Mouse (Mus musculus): Measurements from ENCODE around the gene Cabp7. TPM values are rescaled to one million over a fixed set of nuclear protein-coding genes. Genes with fewer than 3 reads are reported as not detected.

The Cabp7 gene
- polyA plus RNA-seq, 1 experiment from 2014 or later: 0.09 TPM

DNA sequence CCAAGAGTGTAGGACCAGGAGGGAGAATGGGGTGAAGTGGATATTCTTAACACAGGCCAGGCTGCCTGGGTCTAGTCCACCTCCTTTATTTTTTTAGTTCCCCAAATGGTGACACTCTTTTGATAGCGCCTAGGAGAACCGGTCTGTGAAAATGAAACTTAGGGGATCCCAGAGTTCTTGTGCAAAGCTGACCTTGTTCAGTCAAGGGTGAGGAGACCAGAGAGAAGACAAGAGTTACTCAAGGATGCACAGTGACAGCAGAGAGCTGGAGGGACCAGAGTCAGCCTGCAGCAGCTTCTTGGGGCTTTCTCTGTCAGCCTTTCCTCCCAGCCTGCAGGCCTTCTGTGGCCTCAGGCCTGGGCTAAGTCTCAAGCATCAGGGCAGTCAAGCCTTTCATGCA lies 15.9 kb upstream of the Cabp7 start:
- Histone ChIP-seq H3K9me3 (replicated peaks; ENCODE audit: low read length) (no peaks in the 10 kb centered on the region), H3K4me3 (replicated peaks; ENCODE audit: low read depth, low read length) (no peak overlapping the region), H3K27ac (no peak overlapping the region), H3K9ac (ENCODE audit: low read depth, low read length) (no peak overlapping the region), H3K4me2 (ENCODE audit: low read length) (no peak overlapping the region), H3K27me3 (ENCODE audit: insufficient read depth, low read length) (no peaks in the 10 kb centered on the region), H3K36me3 (ENCODE audit: insufficient read depth, low read length) (no peaks in the 10 kb centered on the region), H3K4me1 (replicated peaks; ENCODE audit: insufficient read depth, low read length) (no peaks in the 10 kb centered on the region)
- DNase-seq (ENCODE audit: low spot score) (no peak), ATAC-seq (replicated peaks; ENCODE audit: low FRiP score, low read depth) (no peak)
- 23% methylated on average over 2 of the region's 2 CpGs for WGBS
- TF ChIP-seq CTCF (IDR thresholded peaks at IDR 0.05; ENCODE audit: low read depth): no peak

- DNase-seq (ENCODE audit: low spot score) (no peak), ATAC-seq (replicated peaks; ENCODE audit: low FRiP score, low read depth) (no peak)
- TF ChIP-seq CTCF (IDR thresholded peaks at IDR 0.05; ENCODE audit: low read depth): no peak
- Histone ChIP-seq H3K27me3 (ENCODE audit: insufficient read depth, low read length) (no peaks in the 10 kb centered on the region), H3K4me2 (ENCODE audit: low read length) (no peak overlapping the region), H3K27ac (no peak overlapping the region), H3K36me3 (ENCODE audit: insufficient read depth, low read length) (no peaks in the 10 kb centered on the region), H3K9ac (ENCODE audit: low read depth, low read length) (no peak overlapping the region), H3K4me1 (replicated peaks; ENCODE audit: insufficient read depth, low read length) (no peaks in the 10 kb centered on the region), H3K4me3 (replicated peaks; ENCODE audit: low read depth, low read length) (no peak overlapping the region), H3K9me3 (replicated peaks; ENCODE audit: low read length) (no peaks in the 10 kb centered on the region)
- WGBS: 25% methylated on average over 6 of the region's 6 CpGs
Measured at GRCm38 (mm10) chr11:4761991-4762390, 15.4 kb upstream of the Cabp7 start.

DNA sequence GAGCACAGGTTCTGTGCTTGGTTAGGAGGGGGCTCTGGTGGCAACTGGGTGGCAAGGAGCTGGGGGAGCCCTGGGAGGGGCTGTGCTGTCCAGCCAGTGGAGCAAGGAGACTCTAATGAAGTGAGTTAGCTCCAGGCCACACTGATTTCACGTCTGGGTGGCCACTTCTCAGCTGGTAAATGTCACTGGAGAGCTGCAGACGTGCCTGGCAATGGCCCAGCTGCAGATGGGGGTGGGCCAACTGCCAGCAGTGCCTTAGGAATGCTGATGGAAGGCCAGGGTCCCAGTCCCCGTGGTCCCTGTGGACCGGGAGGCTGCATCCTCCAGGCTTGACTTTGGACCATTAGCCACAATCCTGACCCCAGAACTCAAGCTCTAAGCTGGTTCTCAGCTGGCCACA lies 13.9 kb upstream of the Cabp7 start:
- no peaks in the 10 kb centered on the region for H3K27me3 ChIP-seq (ENCODE audit: insufficient read depth, low read length)
- peak; percentile 27; the same call in 1 of the 2 replicates for ATAC-seq (replicated peaks; ENCODE audit: low FRiP score, low read depth)
- 13% methylated on average over 4 of the region's 4 CpGs for WGBS
- H3K27ac ChIP-seq: no peak overlapping the region
- no peaks in the 10 kb centered on the region for H3K36me3 ChIP-seq (ENCODE audit: insufficient read depth, low read length)
- H3K4me2 ChIP-seq (ENCODE audit: low read length): no peak overlapping the region
- no peaks in the 10 kb centered on the region for H3K9me3 ChIP-seq (replicated peaks; ENCODE audit: low read length)
- no peak overlapping the region for H3K4me3 ChIP-seq (replicated peaks; ENCODE audit: low read depth, low read length)
- no peak for TF ChIP-seq CTCF (IDR thresholded peaks at IDR 0.05; ENCODE audit: low read depth)
- peak; percentile 49 for DNase-seq (ENCODE audit: low spot score)
- H3K9ac ChIP-seq (ENCODE audit: low read depth, low read length): no peak overlapping the region
- no peaks in the 10 kb centered on the region for H3K4me1 ChIP-seq (replicated peaks; ENCODE audit: insufficient read depth, low read length)

DNA sequence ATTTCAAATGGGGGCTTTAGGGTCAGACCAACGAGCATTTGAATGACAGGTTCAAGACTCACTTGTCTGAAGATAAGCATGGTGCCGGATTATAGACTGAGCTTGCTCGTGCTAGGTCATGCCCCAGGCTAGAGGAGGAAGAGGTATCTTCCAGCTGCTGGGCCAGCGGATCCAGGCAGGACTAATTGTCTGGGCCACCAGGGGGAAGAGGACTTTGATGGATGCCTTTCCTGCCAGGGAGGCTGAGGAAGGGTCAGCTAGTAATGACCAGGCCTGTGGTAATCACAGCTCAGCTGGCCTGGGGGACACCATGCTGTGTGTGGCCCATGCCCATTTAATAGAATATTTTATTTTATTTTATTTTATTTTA lies 11.2 kb upstream of the Cabp7 start:
- H3K27ac ChIP-seq: no peak overlapping the region
- H3K4me1 ChIP-seq (replicated peaks; ENCODE audit: insufficient read depth, low read length): no peaks in the 10 kb centered on the region
- ATAC-seq (replicated peaks; ENCODE audit: low FRiP score, low read depth): no peak
- WGBS: 16% methylated on average over 4 of the region's 4 CpGs
- no peak overlapping the region for H3K4me2 ChIP-seq (ENCODE audit: low read length)
- H3K9ac ChIP-seq (ENCODE audit: low read depth, low read length): no peak overlapping the region
- no peaks in the 10 kb centered on the region for H3K27me3 ChIP-seq (ENCODE audit: insufficient read depth, low read length)
- TF ChIP-seq CTCF (IDR thresholded peaks at IDR 0.05; ENCODE audit: low read depth): no peak
- no peak overlapping the region for H3K4me3 ChIP-seq (replicated peaks; ENCODE audit: low read depth, low read length)
- DNase-seq (ENCODE audit: low spot score): no peak
- no peaks in the 10 kb centered on the region for H3K36me3 ChIP-seq (ENCODE audit: insufficient read depth, low read length)
- H3K9me3 ChIP-seq (replicated peaks; ENCODE audit: low read length): no peaks in the 10 kb centered on the region

- H3K4me1 ChIP-seq (replicated peaks; ENCODE audit: insufficient read depth, low read length): no peaks in the 10 kb centered on the region
- H3K4me2 ChIP-seq (ENCODE audit: low read length): no peak overlapping the region
- ATAC-seq (replicated peaks; ENCODE audit: low FRiP score, low read depth) (no peak), DNase-seq (ENCODE audit: low spot score) (no peak)
- no peak overlapping the region for H3K9ac ChIP-seq (ENCODE audit: low read depth, low read length)
- no peaks in the 10 kb centered on the region for H3K9me3 ChIP-seq (replicated peaks; ENCODE audit: low read length)
- no peak overlapping the region for H3K27ac ChIP-seq
- no peaks in the 10 kb centered on the region for H3K36me3 ChIP-seq (ENCODE audit: insufficient read depth, low read length)
- TF ChIP-seq CTCF (IDR thresholded peaks at IDR 0.05; ENCODE audit: low read depth): no peak
- H3K4me3 ChIP-seq (replicated peaks; ENCODE audit: low read depth, low read length): no peak overlapping the region
- WGBS: 38% methylated on average over 11 of the region's 11 CpGs
- peaks cover 2% of the 10 kb centered on the region; the same call in 1 of the 2 replicates for H3K27me3 ChIP-seq (ENCODE audit: insufficient read depth, low read length)
Measured at GRCm38 (mm10) chr11:4756984-4757788, 10.6 kb upstream of the Cabp7 start.

DNA sequence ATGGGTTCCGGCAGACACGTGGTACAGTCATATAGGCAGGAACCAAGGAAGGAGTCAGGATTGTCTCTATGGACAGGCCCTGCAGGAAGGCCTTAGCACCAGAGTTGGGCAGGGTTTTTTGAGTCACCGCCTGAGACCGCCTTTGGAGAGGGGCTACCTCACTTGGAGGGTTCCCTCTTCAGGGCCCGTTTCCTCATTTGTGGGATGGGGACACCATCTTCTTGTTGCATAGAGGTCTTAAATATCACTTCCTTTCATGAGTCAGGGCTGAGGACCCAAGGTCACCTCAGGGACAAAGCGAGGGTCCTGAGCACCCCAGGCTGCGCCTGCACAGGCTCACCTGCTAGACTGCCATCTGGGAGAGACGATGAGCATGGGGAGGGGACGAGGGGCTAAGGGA lies 9.9 kb upstream of the Cabp7 start:
- H3K27ac ChIP-seq: no peak overlapping the region
- no peak overlapping the region for H3K9ac ChIP-seq (ENCODE audit: low read depth, low read length)
- H3K4me1 ChIP-seq (replicated peaks; ENCODE audit: insufficient read depth, low read length): no peaks in the 10 kb centered on the region
- no peak for TF ChIP-seq CTCF (IDR thresholded peaks at IDR 0.05; ENCODE audit: low read depth)
- WGBS: 70% methylated on average over 9 of the region's 9 CpGs
- no peak overlapping the region for H3K4me2 ChIP-seq (ENCODE audit: low read length)
- no peaks in the 10 kb centered on the region for H3K36me3 ChIP-seq (ENCODE audit: insufficient read depth, low read length)
- no peak overlapping the region for H3K4me3 ChIP-seq (replicated peaks; ENCODE audit: low read depth, low read length)
- H3K27me3 ChIP-seq (ENCODE audit: insufficient read depth, low read length): peaks cover 2% of the 10 kb centered on the region; the same call in 1 of the 2 replicates
- no peaks in the 10 kb centered on the region for H3K9me3 ChIP-seq (replicated peaks; ENCODE audit: low read length)
- DNase-seq (ENCODE audit: low spot score) (no peak), ATAC-seq (replicated peaks; ENCODE audit: low FRiP score, low read depth) (no peak)
